Mouse (Mus musculus) ovary, postnatal 14 days (tissue): Measurements from ENCODE around the gene Il17d.

ENCODE experiments used
- DNase-seq: peaks from one replicate; pipeline ENCODE4 v3.0.0; 2022; ENCODE audit warnings: low spot score

The Il17d gene

GRCm38 (mm10) chr14:57524671-57525387, at the start of gene Il17d:
TSS of gene Il17d (plus strand) at chr14:57524777.
- DNase-seq = no peak

GRCm38 (mm10) chr14:57475057-57475456, 49.5 kb upstream of the Il17d start:
- DNase-seq = no peak

GRCm38 (mm10) chr14:57482262-57482661, 42.3 kb upstream of the Il17d start:
- no peak for DNase-seq

- DNase-seq = no peak
These were observed 40.4 kb upstream of the Il17d start for GRCm38 (mm10) chr14:57484183-57484582.

GRCm38 (mm10) chr14:57489696-57490095, 34.9 kb upstream of the Il17d start:
- DNase-seq = no peak

- DNase-seq = no peak
These were observed 30.7 kb upstream of the Il17d start for GRCm38 (mm10) chr14:57493840-57494239.

- no peak for DNase-seq
These were observed 20.8 kb upstream of the Il17d start for GRCm38 (mm10) chr14:57503729-57504128.

- DNase-seq = no peak
These were observed 15.0 kb upstream of the Il17d start for GRCm38 (mm10) chr14:57509554-57509953.

- DNase-seq = no peak
These were observed 9.3 kb upstream of the Il17d start for GRCm38 (mm10) chr14:57515156-57515762.

- no peak for DNase-seq
These were observed 7.6 kb upstream of the Il17d start for GRCm38 (mm10) chr14:57517001-57517400.

- no peak for DNase-seq
These were observed 815 bp upstream of the Il17d start for GRCm38 (mm10) chr14:57523762-57524161.

- DNase-seq = peak; percentile 58
These were observed 942 bp downstream of the Il17d start for GRCm38 (mm10) chr14:57525388-57526049.

- no peak for DNase-seq
These were observed 1.6 kb downstream of the Il17d start for GRCm38 (mm10) chr14:57526050-57526623.

- DNase-seq = no peak
These were observed 2.5 kb downstream of the Il17d start for GRCm38 (mm10) chr14:57527122-57527521.

GRCm38 (mm10) chr14:57527598-57527997, 3.0 kb downstream of the Il17d start:
- DNase-seq = no peak

- peak; percentile 52 for DNase-seq
These were observed 4.7 kb downstream of the Il17d start for GRCm38 (mm10) chr14:57529086-57529785.

GRCm38 (mm10) chr14:57529786-57530515, 5.4 kb downstream of the Il17d start:
- DNase-seq = no peak

GRCm38 (mm10) chr14:57532577-57532976, 8.0 kb downstream of the Il17d start:
- DNase-seq = no peak

GRCm38 (mm10) chr14:57533214-57533613, 8.6 kb downstream of the Il17d start:
- DNase-seq = peak; percentile 58

- no peak for DNase-seq
These were observed 9.3 kb downstream of the Il17d start for GRCm38 (mm10) chr14:57533841-57534240.

- DNase-seq = no peak
These were observed 9.8 kb downstream of the Il17d start for GRCm38 (mm10) chr14:57534346-57534745.

GRCm38 (mm10) chr14:57534961-57535360, 10.4 kb downstream of the Il17d start:
- no peak for DNase-seq
